Mouse (Mus musculus) MEL (cell line): Measurements from ENCODE around the gene Nr1h4.

Experiments
- CTCF ChIP-seq, 3 experiments: IDR thresholded peaks in 2 of 3; conservative IDR thresholded peaks in 1 of 3; 2 replicates each; pipeline ENCODE4 v1.5.1; 2011 to 2012; ENCODE audit warnings: low read length in 3 of 3, low read depth in 2 of 3, mild to moderate bottlenecking in 2 of 3, improper control_type of control experiment in 1 of 3, inconsistent platforms in 1 of 3, mixed read lengths in 1 of 3, moderate library complexity in 1 of 3; ENCODE audit not compliant: control insufficient read depth in 1 of 3, insufficient read depth in 1 of 3, poor library complexity in 1 of 3, severe bottlenecking in 1 of 3
- E2F4 ChIP-seq: IDR thresholded peaks from 2 replicates; pipeline ENCODE4 v1.6.1; 2011; ENCODE audit warnings: low read depth, low read length, improper control_type of control experiment, borderline replicate concordance
- JUND ChIP-seq: IDR thresholded peaks from 2 replicates; pipeline ENCODE4 v1.6.1; 2011; ENCODE audit warnings: low read depth, mild to moderate bottlenecking, improper control_type of control experiment, low read length
- MXI1 ChIP-seq: IDR thresholded peaks from 2 replicates; pipeline ENCODE4 v1.6.1; 2011; ENCODE audit warnings: mild to moderate bottlenecking, low read depth, low read length, improper control_type of control experiment
- NELFE ChIP-seq: IDR thresholded peaks from 2 replicates; pipeline ENCODE4 v1.6.1; 2011; ENCODE audit warnings: low read depth, low read length, improper control_type of control experiment
- NRF1 ChIP-seq: IDR thresholded peaks from 2 replicates; pipeline ENCODE4 v1.6.1; 2014; ENCODE audit warnings: low read depth, mild to moderate bottlenecking, inconsistent platforms, low read length, improper control_type of control experiment, moderate library complexity; ENCODE audit not compliant: poor library complexity, insufficient read depth, severe bottlenecking
- POLR2A ChIP-seq, 2 experiments: IDR thresholded peaks; 2 replicates each; pipeline ENCODE4 v1.6.1; 2011 to 2012; ENCODE audit warnings: low read length in 2 of 2, mild to moderate bottlenecking in 2 of 2, control low read depth in 1 of 2, improper control_type of control experiment in 1 of 2, low read depth in 1 of 2, moderate library complexity in 1 of 2; ENCODE audit not compliant: control insufficient read depth in 1 of 2, insufficient read depth in 1 of 2, poor library complexity in 1 of 2
- SMC3 ChIP-seq: IDR thresholded peaks from 2 replicates; pipeline ENCODE4 v1.6.1; 2011; ENCODE audit warnings: low read depth, low read length, improper control_type of control experiment
- USF1 ChIP-seq: IDR thresholded peaks from 2 replicates; pipeline ENCODE4 v1.6.1; 2014; ENCODE audit warnings: low read depth, mild to moderate bottlenecking, inconsistent platforms, low read length, improper control_type of control experiment, moderate library complexity
- ZKSCAN1 ChIP-seq: IDR thresholded peaks from 2 replicates; pipeline ENCODE4 v1.6.1; 2012; ENCODE audit warnings: low read depth, mild to moderate bottlenecking, inconsistent platforms, low read length, improper control_type of control experiment, moderate library complexity
- ZMIZ1 ChIP-seq: IDR thresholded peaks from 2 replicates; pipeline ENCODE4 v1.6.1; 2012; ENCODE audit warnings: low read depth, mild to moderate bottlenecking, inconsistent platforms, low read length, improper control_type of control experiment, moderate library complexity
- ZNF384 ChIP-seq: IDR thresholded peaks from 2 replicates; pipeline ENCODE4 v1.6.1; 2012; ENCODE audit warnings: low read depth, mild to moderate bottlenecking, inconsistent platforms, low read length, improper control_type of control experiment

- TF ChIP-seq CTCF (IDR thresholded peaks at IDR 0.05 in 2 of 3, conservative IDR thresholded peaks at IDR 0.05 in 1 of 3; ENCODE audit: control insufficient read depth in 1 of 3, insufficient read depth in 1 of 3, low read depth in 2 of 3, low read length in 3 of 3, poor library complexity in 1 of 3, severe bottlenecking in 1 of 3) = no peak
- no peak for TF ChIP-seq JUND
- no peak for TF ChIP-seq ZNF384
- no peak for TF ChIP-seq POLR2A (IDR thresholded peaks at IDR 0.05; ENCODE audit: control insufficient read depth in 1 of 2, insufficient read depth in 1 of 2, low read depth in 1 of 2, low read length in 2 of 2, poor library complexity in 1 of 2)
- no peak for TF ChIP-seq ZKSCAN1
- TF ChIP-seq ZMIZ1 = no peak
- TF ChIP-seq E2F4 = no peak
- no peak for TF ChIP-seq NELFE
- no peak for TF ChIP-seq USF1
- TF ChIP-seq SMC3 = no peak
- no peak for TF ChIP-seq NRF1
- TF ChIP-seq MXI1 = no peak
Observed at GRCm38 (mm10) chr10:89481638-89482037, 51.7 kb downstream of the Nr1h4 start.
